In the genomic region with DNA sequence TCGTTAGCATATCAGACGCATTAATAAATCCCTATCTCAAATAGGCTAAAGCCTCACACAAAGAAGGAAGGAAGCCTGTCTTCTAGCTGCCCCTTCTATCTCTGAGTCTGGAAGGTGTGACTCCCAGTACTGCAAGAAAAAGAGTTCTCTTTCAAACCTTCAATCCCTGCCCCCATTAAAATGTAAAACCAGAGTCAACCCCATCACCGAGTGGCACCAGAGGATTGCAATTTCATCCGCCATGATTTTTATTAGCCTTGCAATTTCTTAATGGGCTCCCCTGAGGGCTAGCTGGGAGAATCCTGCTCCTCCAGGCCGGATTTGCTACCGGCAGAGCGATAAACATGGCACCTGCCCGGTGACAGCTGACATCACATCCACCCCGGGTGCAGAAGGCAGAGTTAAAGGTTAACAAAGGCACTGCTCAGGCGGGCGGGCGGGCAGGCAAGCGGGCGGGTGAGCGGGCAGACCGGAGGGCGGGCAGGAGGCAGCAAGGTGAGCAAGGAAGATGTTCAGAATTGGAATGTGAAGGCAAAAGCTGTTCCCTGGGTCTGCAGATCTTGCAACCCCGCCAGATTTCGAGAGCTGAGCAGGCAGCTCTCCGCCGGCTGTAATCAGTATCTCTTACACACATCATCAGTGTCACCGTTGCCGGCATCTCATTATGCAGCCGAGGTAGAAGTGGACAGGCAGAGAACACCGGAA, we compare ENCODE assay signal across 9 mouse cellular contexts.
A peak's percentile ranks its signal among the peaks of the same experiment; 100 is the strongest.
DNase-seq lines count a peak whose midpoint lies in the region; ATAC-seq and TF ChIP-seq lines count a peak whose summit lies in the region.
"Had no signal": no experiment of that assay in that cellular context is flagged by ENCODE, and none has a peak within 500 bp of the region (broad histone marks: within the 10 kb centered on the region; RNA-seq: fewer than 3 reads in every experiment).

No protein-coding gene starts in this region.

- H3K9me3 ChIP-seq in lung, postnatal 0 days (ENCODE audit: low read length): no peaks in the 10 kb centered on the region
- no peaks in the 10 kb centered on the region for H3K9me3 ChIP-seq in hindbrain, embryonic 15.5 days
- no peaks in the 10 kb centered on the region for H3K9me3 ChIP-seq in limb, embryonic 15.5 days
- H3K9me3 ChIP-seq: megakaryocyte, embryonic 14.5 days had no signal

- ATAC-seq in lung, postnatal 0 days: peak; percentile 43; the same call in 1 of the 2 replicates
- peak; percentile 92 for ATAC-seq in hindbrain, embryonic 15.5 days (ENCODE audit: low FRiP score, low read depth)
- ATAC-seq in limb, embryonic 15.5 days (ENCODE audit: insufficient number of reproducible peaks, low FRiP score, low TSS enrichment, low read depth): no peak

- TF ChIP-seq CTCF in lung, postnatal 0 days (IDR thresholded peaks at IDR 0.05): no peak

- H3K4me1 ChIP-seq in lung, postnatal 0 days (ENCODE audit: insufficient read depth, low read depth, low read length): no peaks in the 10 kb centered on the region
- H3K4me1 ChIP-seq in hindbrain, embryonic 15.5 days (replicated peaks): peaks cover 3% of the 10 kb centered on the region; the same call in 1 of the 2 replicates
- H3K4me1 ChIP-seq in limb, embryonic 15.5 days: peaks cover 7% of the 10 kb centered on the region; the same call in 1 of the 2 replicates
- H3K4me1 ChIP-seq: megakaryocyte, embryonic 14.5 days had no signal

- no peaks in the 10 kb centered on the region for H3K36me3 ChIP-seq in lung, postnatal 0 days (ENCODE audit: insufficient read depth, low read length)
- no peaks in the 10 kb centered on the region for H3K36me3 ChIP-seq in hindbrain, embryonic 15.5 days
- no peaks in the 10 kb centered on the region for H3K36me3 ChIP-seq in limb, embryonic 15.5 days

- 0 out of 2 replicates have a peak overlapping the region, but pooled peaks have one; percentile 10 for H3K4me3 ChIP-seq in lung, postnatal 0 days (ENCODE audit: low read depth, low read length)
- peak overlapping the region; percentile 41 for H3K4me3 ChIP-seq in hindbrain, embryonic 15.5 days
- H3K4me3 ChIP-seq in limb, embryonic 15.5 days: peak overlapping the region; percentile 20
- H3K4me3 ChIP-seq: megakaryocyte, embryonic 14.5 days had no signal

- H3K27me3 ChIP-seq in lung, postnatal 0 days (replicated peaks; ENCODE audit: insufficient read depth, low read length): no peaks in the 10 kb centered on the region
- no peaks in the 10 kb centered on the region for H3K27me3 ChIP-seq in hindbrain, embryonic 15.5 days
- H3K27me3 ChIP-seq in limb, embryonic 15.5 days: 0 out of 2 replicates have a peak, but pooled peaks cover 8% of the 10 kb centered on the region

- 7% methylated on average over 25 of the region's 25 CpGs for WGBS in lung, postnatal 0 days
- 4% methylated on average over 25 of the region's 25 CpGs for WGBS in hindbrain, embryonic 15.5 days
- 5% methylated on average over 25 of the region's 25 CpGs for WGBS in limb, embryonic 15.5 days

- H3K9ac ChIP-seq in lung, postnatal 0 days (replicated peaks; ENCODE audit: low read depth): no peak overlapping the region
- H3K9ac ChIP-seq in hindbrain, embryonic 15.5 days: peak overlapping the region; percentile 49
- no peak overlapping the region for H3K9ac ChIP-seq in limb, embryonic 15.5 days

- no peak overlapping the region for H3K27ac ChIP-seq in lung, postnatal 0 days (ENCODE audit: low read length)
- H3K27ac ChIP-seq in hindbrain, embryonic 15.5 days (replicated peaks): peak overlapping the region; percentile 74
- no peak overlapping the region for H3K27ac ChIP-seq in limb, embryonic 15.5 days

- peak overlapping the region; percentile 48 for H3K4me2 ChIP-seq in lung, postnatal 0 days (replicated peaks; ENCODE audit: low read depth, low read length)
- peak overlapping the region; percentile 62 for H3K4me2 ChIP-seq in hindbrain, embryonic 15.5 days
- peak overlapping the region; percentile 49 for H3K4me2 ChIP-seq in limb, embryonic 15.5 days

- TF ChIP-seq EP300 in lung, postnatal 0 days (IDR thresholded peaks at IDR 0.05): no peak

- peak; percentile 18 for DNase-seq in lung, postnatal 0 days (ENCODE audit: low spot score)
- DNase-seq in lung, adult 18-20 months: no peak
- DNase-seq in embryo, embryonic 10 days (ENCODE audit: low spot score): peak; percentile 43
- DNase-seq in retina, postnatal 1 day: peak; percentile 51
- DNase-seq in gastrocnemius, postnatal 4 days (ENCODE audit: low spot score in 2 of 2): no peak
- DNase-seq in urinary bladder, adult 2 months (ENCODE audit: low spot score): no peak

Comparison
In these comparisons a context has a peak if more than half of its experiments do, and no peak if none do; other contexts are left out.
1. DNase-seq: peak in lung, postnatal 0 days (single experiment), embryo, embryonic 10 days (single experiment) and retina, postnatal 1 day (single experiment); none in lung, adult 18-20 months (0 of 2), gastrocnemius, postnatal 4 days (0 of 2) and urinary bladder, adult 2 months (single experiment).
2. Peak in every context shown above with its lines, with median percentiles within 50 percentile points of each other: H3K4me2 ChIP-seq and H3K4me3 ChIP-seq.